Mouse (Mus musculus): ENCODE data around the gene Rubcn.
A peak's percentile ranks its signal among the peaks of the same experiment; 100 is the strongest.

Rubcn gene

GRCm38 (mm10) chr16:32818441-32818840, 59.1 kb downstream of the Rubcn start:
- DNase-seq (ENCODE audit: low spot score in 2 of 2), result no peak

GRCm38 (mm10) chr16:32818036-32818435, 59.5 kb downstream of the Rubcn start:
- no peak for DNase-seq (ENCODE audit: low spot score in 2 of 2)

- no peak for DNase-seq (ENCODE audit: low spot score in 2 of 2)
These were observed 62.4 kb downstream of the Rubcn start for GRCm38 (mm10) chr16:32815160-32815605.

GRCm38 (mm10) chr16:32814539-32814938, 63.0 kb downstream of the Rubcn start:
- DNase-seq (ENCODE audit: low spot score in 2 of 2), result no peak

GRCm38 (mm10) chr16:32813771-32814170, 63.8 kb downstream of the Rubcn start:
- DNase-seq (ENCODE audit: low spot score in 2 of 2), result no peak

- no peak for DNase-seq (ENCODE audit: low spot score in 2 of 2)
These were observed 64.2 kb downstream of the Rubcn start for GRCm38 (mm10) chr16:32813362-32813761.

GRCm38 (mm10) chr16:32812888-32813361, 64.6 kb downstream of the Rubcn start:
- DNase-seq (ENCODE audit: low spot score in 2 of 2), result peak; percentile 69 to 80

GRCm38 (mm10) chr16:32810321-32810720, 67.2 kb downstream of the Rubcn start, which contains the start of gene Smbd1:
Gene Smbd1 (minus strand): TSS chr16:32810477.
- no peak for DNase-seq (ENCODE audit: low spot score in 2 of 2)

- no peak for DNase-seq (ENCODE audit: low spot score in 2 of 2)
These were observed 70.0 kb downstream of the Rubcn start for GRCm38 (mm10) chr16:32807408-32808185.

GRCm38 (mm10) chr16:32805151-32805550, 72.4 kb downstream of the Rubcn start:
- DNase-seq (ENCODE audit: low spot score in 2 of 2), result no peak

- no peak for DNase-seq (ENCODE audit: low spot score in 2 of 2)
These were observed 73.7 kb downstream of the Rubcn start for GRCm38 (mm10) chr16:32803901-32804300.

- peak in 1 of 2 experiments; percentile 52 for DNase-seq (ENCODE audit: low spot score in 2 of 2)
These were observed 74.2 kb downstream of the Rubcn start for GRCm38 (mm10) chr16:32803252-32803853.

- no peak for DNase-seq (ENCODE audit: low spot score in 2 of 2)
These were observed 80.2 kb downstream of the Rubcn start, which contains the start of gene Muc20 for GRCm38 (mm10) chr16:32797426-32797689. Gene Muc20 (minus strand): TSS chr16:32797435.

GRCm38 (mm10) chr16:32796676-32797425, 80.7 kb downstream of the Rubcn start:
- DNase-seq (ENCODE audit: low spot score in 2 of 2), result no peak

GRCm38 (mm10) chr16:32795177-32795576, 82.4 kb downstream of the Rubcn start:
- DNase-seq (ENCODE audit: low spot score in 2 of 2), result no peak

- DNase-seq (ENCODE audit: low spot score in 2 of 2), result no peak
These were observed 87.5 kb downstream of the Rubcn start for GRCm38 (mm10) chr16:32790056-32790455.

- peak; percentile 16 to 18 for DNase-seq (ENCODE audit: low spot score in 2 of 2)
These were observed 92.7 kb downstream of the Rubcn start for GRCm38 (mm10) chr16:32784840-32785239.

GRCm38 (mm10) chr16:32783324-32784062, 94.1 kb downstream of the Rubcn start:
- no peak for DNase-seq (ENCODE audit: low spot score in 2 of 2)

- DNase-seq (ENCODE audit: low spot score in 2 of 2), result no peak
These were observed 98.6 kb downstream of the Rubcn start for GRCm38 (mm10) chr16:32778956-32779355.

GRCm38 (mm10) chr16:32776676-32777075, 100.9 kb downstream of the Rubcn start:
- no peak for DNase-seq (ENCODE audit: low spot score in 2 of 2)
